Mouse (Mus musculus) lung, adult 18-20 months (tissue): ENCODE data around the gene Plppr1.

Experiments used
- DNase-seq, 2 experiments: peaks; one replicate each; pipeline ENCODE4 v3.0.0; 2022; ENCODE audit warnings: mixed read lengths in 2 of 2

The Plppr1 gene

GRCm38 (mm10) chr4:49144798-49145197, 85.7 kb downstream of the Plppr1 start:
- DNase-seq, result no peak

- DNase-seq, result no peak
These were observed 89.7 kb downstream of the Plppr1 start for GRCm38 (mm10) chr4:49148775-49149174.

GRCm38 (mm10) chr4:49149251-49149650, 90.2 kb downstream of the Plppr1 start:
- DNase-seq, result no peak

GRCm38 (mm10) chr4:49153849-49154248, 94.8 kb downstream of the Plppr1 start:
- peak; percentile 4 to 10 for DNase-seq

GRCm38 (mm10) chr4:49156781-49157180, 97.7 kb downstream of the Plppr1 start:
- no peak for DNase-seq

- no peak for DNase-seq
These were observed 104.2 kb downstream of the Plppr1 start for GRCm38 (mm10) chr4:49163285-49163684.

GRCm38 (mm10) chr4:49166391-49166790, 107.3 kb downstream of the Plppr1 start:
- no peak for DNase-seq

GRCm38 (mm10) chr4:49167030-49167429, 108.0 kb downstream of the Plppr1 start:
- DNase-seq, result no peak

- peak in 1 of 2 experiments; percentile 2 for DNase-seq
These were observed 110.4 kb downstream of the Plppr1 start for GRCm38 (mm10) chr4:49169498-49169897.

- DNase-seq, result no peak
These were observed 119.0 kb downstream of the Plppr1 start for GRCm38 (mm10) chr4:49178101-49178500.

GRCm38 (mm10) chr4:49178891-49179290, 119.8 kb downstream of the Plppr1 start:
- no peak for DNase-seq

- DNase-seq, result no peak
These were observed 120.6 kb downstream of the Plppr1 start for GRCm38 (mm10) chr4:49179471-49180181.

- DNase-seq, result no peak
These were observed 131.0 kb downstream of the Plppr1 start for GRCm38 (mm10) chr4:49189991-49190526.

- DNase-seq, result peak; percentile 30 to 58
These were observed 138.2 kb downstream of the Plppr1 start for GRCm38 (mm10) chr4:49197125-49197747.

GRCm38 (mm10) chr4:49210457-49210856, 151.4 kb downstream of the Plppr1 start:
- no peak for DNase-seq

GRCm38 (mm10) chr4:49211582-49211981, 152.5 kb downstream of the Plppr1 start:
- DNase-seq, result no peak

- DNase-seq, result no peak
These were observed 153.8 kb downstream of the Plppr1 start for GRCm38 (mm10) chr4:49212616-49213544.

- no peak for DNase-seq
These were observed 155.3 kb downstream of the Plppr1 start for GRCm38 (mm10) chr4:49214341-49214740.

GRCm38 (mm10) chr4:49223501-49223900, 164.4 kb downstream of the Plppr1 start:
- DNase-seq, result no peak

GRCm38 (mm10) chr4:49225021-49225420, 165.9 kb downstream of the Plppr1 start:
- peak in 1 of 2 experiments; percentile 9 for DNase-seq

- no peak for DNase-seq
These were observed 173.3 kb downstream of the Plppr1 start for GRCm38 (mm10) chr4:49232206-49233031.

GRCm38 (mm10) chr4:49233032-49233406, 173.9 kb downstream of the Plppr1 start:
- DNase-seq, result peak in 1 of 2 experiments; percentile 6
